Mouse (Mus musculus) heart, embryonic 16.5 days (tissue): Measurements from ENCODE around the gene Akr1b8. TPM values are rescaled to one million over a fixed set of nuclear protein-coding genes. Genes with fewer than 3 reads are reported as not detected.
"Not testable (repeated sequence)": the region's sequence is repeated elsewhere in the genome, so short reads cannot be mapped to it uniquely, and the experiment has no call there.

Experiments
- ATAC-seq: fragments of 200-750 bp; cut with Nextera tagmentation; replicated peaks from 2 replicates; pipeline ENCODE4 v1.8.0; 2017; ENCODE audit warnings: moderate number of reproducible peaks; ENCODE audit not compliant: insufficient read depth, low FRiP score; ENCODE audit errors: extremely low read depth
- H3K27ac ChIP-seq: fragments of 300-500 bp; sonication (generic); 2 replicates; pipeline ENCODE4 v1.5.1; 2014; ENCODE audit warnings: mild to moderate bottlenecking, low read length, control low read depth, moderate library complexity
- H3K27me3 ChIP-seq: fragments of 300-500 bp; sonication (generic); 2 replicates; pipeline ENCODE4 v1.6.1; 2014; ENCODE audit warnings: low read length, mixed read lengths; ENCODE audit not compliant: control insufficient read depth, insufficient read depth
- H3K36me3 ChIP-seq: fragments of 300-500 bp; sonication (generic); 2 replicates; pipeline ENCODE4 v1.6.1; 2014; ENCODE audit not compliant: control insufficient read depth, insufficient read depth
- H3K4me1 ChIP-seq: fragments of 300-500 bp; sonication (generic); 2 replicates; pipeline ENCODE4 v1.6.1; 2014; ENCODE audit warnings: low read length, mixed read lengths; ENCODE audit not compliant: control insufficient read depth, insufficient read depth
- H3K4me2 ChIP-seq: fragments of 300-500 bp; sonication (generic); 2 replicates; pipeline ENCODE4 v1.6.1; 2014; ENCODE audit warnings: low read depth, mild to moderate bottlenecking, control low read depth, low read length
- H3K4me3 ChIP-seq: fragments of 300-500 bp; sonication (generic); 2 replicates; pipeline ENCODE4 v1.5.1; 2014; ENCODE audit warnings: mild to moderate bottlenecking, control low read depth, low read length
- H3K9ac ChIP-seq: fragments of 300-500 bp; sonication (generic); 2 replicates; pipeline ENCODE4 v1.6.1; 2014; ENCODE audit warnings: low read length, control low read depth
- H3K9me3 ChIP-seq: fragments of 300-500 bp; sonication (generic); replicated peaks from 2 replicates; pipeline ENCODE4 v1.6.1; 2016; ENCODE audit warnings: low read length; ENCODE audit not compliant: control insufficient read depth
- WGBS: fragments of 180-500 bp; shearing (Covaris S2); extraction: QIAGEN DNeasy Blood & Tissue Kit; methylation state at CpG from one replicate; pipeline ENCODE4 v1.1.7; 2014; 5-methylcytosine and 5-hydroxymethylcytosine counted together
- polyA plus RNA-seq: library from polyadenylated mRNA; unstranded; fragments of >200 nt; fragmentation: Nextera tagmentation; extraction: Ambion mirVana; gene quantifications from 2 replicates; pipeline ENCODE4 v1.2.1, GENCODE M21; 2015

Akr1b8 gene
- polyA plus RNA-seq, 1 experiment from 2014 or later, result 7.2 TPM

- Histone ChIP-seq H3K4me3 (no peak overlapping the region), H3K27me3 (no peaks in the 10 kb centered on the region), H3K4me2 (no peak overlapping the region), H3K36me3 (no peaks in the 10 kb centered on the region), H3K4me1 (peaks cover 15% of the 10 kb centered on the region), H3K27ac (no peak overlapping the region), H3K9me3 (peaks cover 4% of the 10 kb centered on the region; the same call in 1 of the 2 replicates), H3K9ac (no peak overlapping the region)
- 83% methylated on average over 6 of the region's 6 CpGs for WGBS
- no peak for ATAC-seq
These were observed 10.5 kb upstream of the Akr1b8 start for GRCm38 (mm10) chr6:34343426-34343825.

GRCm38 (mm10) chr6:34344135-34344850, 9.6 kb upstream of the Akr1b8 start:
- H3K9ac ChIP-seq, result no peak overlapping the region
- no peaks in the 10 kb centered on the region for H3K36me3 ChIP-seq
- no peak overlapping the region for H3K4me2 ChIP-seq
- H3K9me3 ChIP-seq, result peaks cover 4% of the 10 kb centered on the region; the same call in 1 of the 2 replicates
- H3K27ac ChIP-seq, result no peak overlapping the region
- WGBS, result 66% methylated on average over 10 of the region's 10 CpGs
- ATAC-seq, result no peak
- H3K27me3 ChIP-seq, result no peaks in the 10 kb centered on the region
- peaks cover 15% of the 10 kb centered on the region for H3K4me1 ChIP-seq
- no peak overlapping the region for H3K4me3 ChIP-seq

GRCm38 (mm10) chr6:34344935-34345334, 9.0 kb upstream of the Akr1b8 start:
- Histone ChIP-seq H3K9me3 (peaks cover 4% of the 10 kb centered on the region; the same call in 1 of the 2 replicates), H3K9ac (no peak overlapping the region), H3K4me3 (no peak overlapping the region), H3K4me2 (no peak overlapping the region), H3K36me3 (no peaks in the 10 kb centered on the region), H3K4me1 (peaks cover 15% of the 10 kb centered on the region), H3K27me3 (no peaks in the 10 kb centered on the region), H3K27ac (no peak overlapping the region)
- WGBS, result 23% methylated on average over 9 of the region's 9 CpGs
- no peak for ATAC-seq

GRCm38 (mm10) chr6:34346096-34346898, 7.6 kb upstream of the Akr1b8 start:
- H3K27me3 ChIP-seq, result no peaks in the 10 kb centered on the region
- H3K36me3 ChIP-seq, result no peaks in the 10 kb centered on the region
- H3K9me3 ChIP-seq, result peaks cover 1% of the 10 kb centered on the region; the same call in 1 of the 2 replicates
- ATAC-seq, result peak; percentile 52
- 0 out of 2 replicates have a peak overlapping the region, but pooled peaks have one; percentile 17 for H3K4me3 ChIP-seq
- H3K27ac ChIP-seq, result no peak overlapping the region
- H3K4me1 ChIP-seq, result peaks cover 15% of the 10 kb centered on the region
- 37% methylated on average over 14 of the region's 14 CpGs for WGBS
- H3K4me2 ChIP-seq, result peak overlapping the region; percentile 53
- H3K9ac ChIP-seq, result peak overlapping the region; percentile 28; the same call in 1 of the 2 replicates

- Histone ChIP-seq H3K4me3 (no peak overlapping the region), H3K27me3 (no peaks in the 10 kb centered on the region), H3K36me3 (no peaks in the 10 kb centered on the region), H3K4me2 (no peak overlapping the region), H3K9ac (no peak overlapping the region), H3K4me1 (peaks cover 10% of the 10 kb centered on the region), H3K9me3 (no peaks in the 10 kb centered on the region), H3K27ac (no peak overlapping the region)
- no peak for ATAC-seq
- 69% methylated on average over 12 of the region's 12 CpGs for WGBS
These were observed 3.8 kb upstream of the Akr1b8 start for GRCm38 (mm10) chr6:34350037-34350699.

GRCm38 (mm10) chr6:34351481-34351880, 2.4 kb upstream of the Akr1b8 start:
- not testable (repeated sequence) for H3K4me3 ChIP-seq, H3K4me2 ChIP-seq, H3K27me3 ChIP-seq, ATAC-seq, H3K9me3 ChIP-seq, H3K9ac ChIP-seq, H3K4me1 ChIP-seq, H3K36me3 ChIP-seq, H3K27ac ChIP-seq
- WGBS, result 30% methylated on average over 10 of the region's 10 CpGs

GRCm38 (mm10) chr6:34352401-34352800, 1.5 kb upstream of the Akr1b8 start:
- no peak for ATAC-seq
- Histone ChIP-seq H3K36me3 (no peaks in the 10 kb centered on the region), H3K9ac (no peak overlapping the region), H3K27me3 (no peaks in the 10 kb centered on the region), H3K4me3 (no peak overlapping the region), H3K27ac (no peak overlapping the region), H3K4me1 (peaks cover 3% of the 10 kb centered on the region; the same call in 1 of the 2 replicates), H3K9me3 (no peaks in the 10 kb centered on the region), H3K4me2 (no peak overlapping the region)
- WGBS, result 88% methylated on average over 3 of the region's 3 CpGs

- H3K4me2 ChIP-seq, result peak overlapping the region; percentile 63
- H3K27me3 ChIP-seq, result no peaks in the 10 kb centered on the region
- peak overlapping the region; percentile 37; the same call in 1 of the 2 replicates for H3K4me3 ChIP-seq
- no peaks in the 10 kb centered on the region for H3K9me3 ChIP-seq
- H3K27ac ChIP-seq, result no peak overlapping the region
- no peaks in the 10 kb centered on the region for H3K36me3 ChIP-seq
- WGBS, result 54% methylated on average over 8 of the region's 8 CpGs
- ATAC-seq, result no peak
- H3K4me1 ChIP-seq, result peaks cover 3% of the 10 kb centered on the region; the same call in 1 of the 2 replicates
- H3K9ac ChIP-seq, result no peak overlapping the region
These were observed 732 bp downstream of the Akr1b8 start for GRCm38 (mm10) chr6:34354354-34355348.
